Mouse (Mus musculus): ENCODE measurements around the gene Rpap3.

DNA sequence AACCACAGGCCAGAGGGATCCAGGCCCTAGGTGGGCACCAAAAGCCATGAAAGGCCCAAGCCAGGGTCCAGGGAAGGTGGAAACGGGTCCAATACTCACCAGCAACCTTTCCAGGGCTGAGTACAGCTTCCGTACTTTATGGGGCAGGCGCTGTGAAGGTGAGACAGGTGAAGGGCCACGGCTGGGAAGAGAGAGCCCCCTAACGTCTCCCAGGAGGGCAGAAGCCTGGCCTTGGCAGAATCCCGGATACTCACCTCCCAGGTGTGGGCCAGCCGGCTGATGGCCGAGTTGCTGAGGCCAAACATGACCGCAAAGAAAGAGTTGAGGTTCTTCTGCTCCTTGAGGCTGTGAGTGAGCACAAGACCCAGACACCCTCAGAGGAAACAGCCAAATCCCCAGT is 43.8 kb upstream of the Rpap3 start:
- TF ChIP-seq GABPA (IDR thresholded peaks at IDR 0.05; ENCODE audit: low read depth, low read length) (no peak), MEF2A (IDR thresholded peaks at IDR 0.05; ENCODE audit: extremely low read depth, insufficient replicate concordance, low read depth, low read length, poor library complexity, severe bottlenecking) (no peak), USF2 (IDR thresholded peaks at IDR 0.05; ENCODE audit: borderline replicate concordance in 1 of 2, insufficient read depth in 1 of 2, low read depth in 1 of 2, low read length in 2 of 2) (no peak), CTCF (IDR thresholded peaks at IDR 0.05 in 2 of 3, conservative IDR thresholded peaks at IDR 0.05 in 1 of 3; ENCODE audit: control insufficient read depth in 1 of 3, insufficient read depth in 1 of 3, low read depth in 2 of 3, low read length in 3 of 3, poor library complexity in 1 of 3, severe bottlenecking in 1 of 3) (no peak), SMC3 (IDR thresholded peaks at IDR 0.05; ENCODE audit: low read depth, low read length) (no peak), POLR2A (IDR thresholded peaks at IDR 0.05; ENCODE audit: control insufficient read depth in 1 of 2, insufficient read depth in 1 of 2, low read depth in 1 of 2, low read length in 2 of 2, poor library complexity in 1 of 2) (no peak), POLR2AphosphoS5 (IDR thresholded peaks at IDR 0.05; ENCODE audit: borderline replicate concordance, low read depth, low read length) (no peak), NELFE (IDR thresholded peaks at IDR 0.05; ENCODE audit: low read depth, low read length) (no peak), ZMIZ1 (IDR thresholded peaks at IDR 0.05; ENCODE audit: low read depth, low read length) (no peak), MAFK (IDR thresholded peaks at IDR 0.05; ENCODE audit: borderline replicate concordance, low read depth, low read length) (no peak), TAL1 (IDR thresholded peaks at IDR 0.05; ENCODE audit: low read length) (no peak)
